Mouse (Mus musculus) lung, adult 2 months (tissue): ENCODE results near the gene Npat.

ENCODE experiments used
- CTCF ChIP-seq: fragments of 200-500 bp; IDR thresholded peaks from 2 replicates; pipeline ENCODE4 v1.5.1; 2011; ENCODE audit warnings: mild to moderate bottlenecking, low read length, control low read depth; ENCODE audit not compliant: insufficient read depth
- POLR2A ChIP-seq: fragments of 200-500 bp; IDR thresholded peaks from 2 replicates; pipeline ENCODE4 v1.6.1; 2011; ENCODE audit warnings: low read depth, mild to moderate bottlenecking, control low read depth, low read length, borderline replicate concordance; ENCODE audit errors: extremely low read depth

- TF ChIP-seq CTCF (no peak), POLR2A (no peak)
Measured at GRCm38 (mm10) chr9:53537336-53537965, 604 bp downstream of the Npat start.
